Mouse (Mus musculus) urinary bladder, adult 18-20 months (tissue): ENCODE results near the gene Htra3.

Experiments
- DNase-seq, 2 experiments: peaks; one replicate each; pipeline ENCODE4 v3.0.0; 2022; ENCODE audit warnings: low spot score in 2 of 2, mixed read lengths in 2 of 2

The Htra3 gene

GRCm38 (mm10) chr5:35612722-35613121 is 66.9 kb downstream of the Htra3 start:
- no peak for DNase-seq

- no peak for DNase-seq
These were observed 67.7 kb downstream of the Htra3 start for GRCm38 (mm10) chr5:35611900-35612299.

DNA sequence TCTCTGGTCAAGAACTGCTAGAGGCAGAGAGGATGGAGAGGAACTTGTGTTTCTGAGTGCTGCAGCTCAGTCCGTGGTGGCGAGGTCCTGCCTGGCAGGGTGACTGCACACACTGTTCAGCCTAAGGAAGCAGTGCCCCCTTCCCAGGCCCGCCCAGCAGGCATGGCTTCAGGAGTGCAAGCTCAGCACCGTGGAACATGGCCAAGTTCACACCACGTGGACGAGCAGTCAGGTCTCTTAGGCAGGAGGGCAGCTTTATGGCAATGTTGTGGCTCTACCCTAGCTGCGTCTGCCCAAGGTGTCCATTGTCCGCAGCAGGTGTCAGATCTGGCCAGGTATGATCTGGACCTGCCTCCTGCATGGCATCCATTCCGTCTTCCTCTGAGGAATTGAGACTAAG is 68.4 kb downstream of the Htra3 start:
- no peak for DNase-seq

GRCm38 (mm10) chr5:35610381-35610780 is 69.2 kb downstream of the Htra3 start:
- DNase-seq = no peak

GRCm38 (mm10) chr5:35609971-35610370 is 69.6 kb downstream of the Htra3 start:
- DNase-seq = no peak

- DNase-seq = peak in 1 of 2 experiments; percentile 39
These were observed 70.2 kb downstream of the Htra3 start for GRCm38 (mm10) chr5:35609381-35609780.

- DNase-seq = no peak
These were observed 71.0 kb downstream of the Htra3 start for GRCm38 (mm10) chr5:35608559-35608958.

- DNase-seq = no peak
These were observed 71.8 kb downstream of the Htra3 start for GRCm38 (mm10) chr5:35607784-35608183.

DNA sequence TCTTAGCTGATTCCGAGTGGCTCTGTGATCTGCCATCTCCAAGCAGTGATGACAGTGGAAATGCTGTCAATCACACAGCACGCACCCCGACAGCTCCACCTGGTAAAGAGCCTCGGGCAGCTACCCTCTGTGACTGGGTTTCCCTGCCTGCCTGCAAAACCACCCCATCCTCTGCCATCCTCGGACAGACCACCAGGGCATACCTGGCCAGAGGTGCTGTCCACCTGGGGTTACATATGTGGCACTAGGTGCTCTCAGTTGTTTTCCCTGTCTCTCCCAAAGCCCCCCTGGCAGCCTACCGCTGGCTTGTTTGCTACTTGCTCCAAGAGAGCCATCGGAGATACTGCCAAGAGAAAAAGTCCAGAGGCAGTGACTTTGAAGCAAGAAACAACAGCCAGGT is 72.8 kb downstream of the Htra3 start:
- no peak for DNase-seq

GRCm38 (mm10) chr5:35605355-35605754 is 74.2 kb downstream of the Htra3 start:
- no peak for DNase-seq
